Mouse (Mus musculus) limb, embryonic 14.5 days (tissue): ENCODE results near the gene Aldh6a1. TPM values are rescaled to one million over a fixed set of nuclear protein-coding genes. Genes with fewer than 3 reads are reported as not detected.

Source experiments
- ATAC-seq: fragments of 200-750 bp; cut with Nextera tagmentation; 2 replicates; pipeline ENCODE4 v1.8.0; 2017; ENCODE audit warnings: low read depth, moderate number of reproducible peaks, moderate TSS enrichment; ENCODE audit not compliant: low FRiP score
- DNase-seq: peaks from one replicate; pipeline ENCODE4 v3.0.0-alpha.2; 2015; ENCODE audit warnings: low spot score
- H3K27ac ChIP-seq: fragments of 300-500 bp; sonication (generic); replicated peaks from 2 replicates; pipeline ENCODE4 v1.5.1; 2014; ENCODE audit warnings: low read depth, mild to moderate bottlenecking, low read length, moderate library complexity, mixed read lengths
- H3K27me3 ChIP-seq: fragments of 300-500 bp; sonication (generic); 2 replicates; pipeline ENCODE4 v1.6.1; 2014; ENCODE audit warnings: low read length, mixed read lengths; ENCODE audit not compliant: control insufficient read depth, insufficient read depth
- H3K36me3 ChIP-seq: fragments of 300-500 bp; sonication (generic); 2 replicates; pipeline ENCODE4 v1.6.1; 2014; ENCODE audit warnings: mild to moderate bottlenecking, low read length, moderate library complexity, mixed read lengths; ENCODE audit not compliant: control insufficient read depth, insufficient read depth
- H3K4me1 ChIP-seq: fragments of 300-500 bp; sonication (generic); 2 replicates; pipeline ENCODE4 v1.6.1; 2014; ENCODE audit warnings: antibody characterized with exemption, low read length, mixed read lengths; ENCODE audit not compliant: control insufficient read depth, insufficient read depth
- H3K4me2 ChIP-seq: fragments of 300-500 bp; sonication (generic); replicated peaks from 2 replicates; pipeline ENCODE4 v1.6.1; 2014; ENCODE audit warnings: low read depth, mild to moderate bottlenecking, low read length, moderate library complexity; ENCODE audit not compliant: severe bottlenecking
- H3K4me3 ChIP-seq: fragments of 300-500 bp; sonication (generic); replicated peaks from 2 replicates; pipeline ENCODE4 v1.5.1; 2014; ENCODE audit warnings: low read length
- H3K9ac ChIP-seq: fragments of 300-500 bp; sonication (generic); 2 replicates; pipeline ENCODE4 v1.6.1; 2014; ENCODE audit warnings: mild to moderate bottlenecking, low read depth, low read length, moderate library complexity; ENCODE audit not compliant: severe bottlenecking
- H3K9me3 ChIP-seq: fragments of 300-500 bp; sonication (generic); 2 replicates; pipeline ENCODE4 v1.6.1; 2016; ENCODE audit warnings: low read length; ENCODE audit not compliant: control insufficient read depth
- POLR2A ChIP-seq: fragments of 200-500 bp; IDR thresholded peaks from 2 replicates; pipeline ENCODE4 v1.8.0; 2012; ENCODE audit warnings: inconsistent platforms, mild to moderate bottlenecking, moderate library complexity, borderline replicate concordance; ENCODE audit not compliant: insufficient read depth, insufficient read length; ENCODE audit errors: extremely low read depth
- WGBS: fragments of 180-500 bp; shearing (Covaris S2); extraction: QIAGEN DNeasy Blood & Tissue Kit; methylation state at CpG from one replicate; pipeline ENCODE4 v1.1.7; 2014; 5-methylcytosine and 5-hydroxymethylcytosine counted together
- polyA plus RNA-seq, 2 experiments: library from polyadenylated mRNA; depleted of rRNA in 1 of 2; stranded (reverse) in 1 of 2; unstranded in 1 of 2; fragments of >200 nt; fragmentation: Nextera tagmentation in 1 of 2; extraction: Ambion mirVana in 1 of 2; gene quantifications; 2 replicates each; pipeline versions ENCODE4 v1.2.1 to v1.2.3; 2012 to 2014

Aldh6a1 gene
- polyA plus RNA-seq (2012; rRNA removed) (18.9 and 19.0 TPM in 2 replicates), polyA plus RNA-seq (2014; fragmentation: Nextera tagmentation; extraction: Ambion mirVana) (37.9 and 41.2 TPM in 2 replicates)

DNA sequence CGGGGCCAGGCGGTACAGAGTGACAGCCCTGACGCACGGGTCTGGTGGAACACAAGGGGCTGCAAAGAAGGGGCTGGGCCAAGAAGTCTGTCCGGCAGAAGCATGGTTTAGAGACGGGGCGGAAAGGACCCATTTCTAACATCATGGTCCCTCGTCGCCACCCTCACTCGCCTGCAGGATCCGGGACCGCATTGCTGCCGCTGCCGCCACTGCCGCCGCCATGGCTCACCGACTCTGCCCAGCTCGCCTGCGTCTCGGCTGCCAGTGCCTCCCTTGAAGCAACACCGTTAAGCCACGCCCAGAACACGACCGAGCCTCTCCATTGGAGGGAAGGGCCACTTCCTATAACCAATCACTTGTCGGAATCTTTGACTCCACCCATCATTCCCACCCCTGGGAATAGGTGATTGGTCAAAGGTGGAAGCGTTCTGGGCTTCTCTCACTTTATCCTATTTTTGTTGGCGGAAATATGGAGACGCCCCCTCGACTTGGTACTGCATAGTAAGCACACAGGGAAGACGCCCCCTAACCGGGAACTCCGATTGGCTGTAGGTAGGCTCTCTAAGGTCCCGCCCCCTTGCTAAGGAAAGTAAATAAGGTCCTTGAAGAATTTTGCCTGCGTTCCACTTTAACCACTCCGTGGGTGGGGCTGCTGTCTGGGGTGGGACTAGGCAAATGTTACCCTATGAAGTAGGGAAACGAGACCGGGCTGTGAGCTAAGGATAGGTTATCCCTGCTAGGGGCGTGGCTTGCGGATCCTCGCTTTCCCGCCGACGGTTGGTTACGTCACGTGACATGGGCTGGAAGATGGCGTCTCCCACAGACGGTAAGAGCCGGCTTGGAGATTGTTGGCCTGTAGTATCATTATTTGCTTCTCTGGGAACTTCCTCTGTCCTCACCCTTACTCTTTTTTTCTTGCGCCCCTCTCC, at the start of gene Aldh6a1, which contains the start of gene Lin52:
Aldh6a1 (minus strand) TSS at position 287 of the 929 bp plus-strand sequence.
Lin52 (plus strand) TSS at position 705 of the 929 bp plus-strand sequence.
- no peaks in the 10 kb centered on the region for H3K27me3 ChIP-seq
- peak within 1 kb of the TSS; percentile 60 for H3K4me3 ChIP-seq
- no peaks in the 10 kb centered on the region for H3K9me3 ChIP-seq
- WGBS, result under 1% methylated on average over 48 of the region's 49 CpGs
- 0 out of 2 replicates have a peak, but pooled peaks have one; percentile 62 for TF ChIP-seq POLR2A
- H3K9ac ChIP-seq, result peak within 1 kb of the TSS; percentile 57
- DNase-seq (peak; percentile 100), ATAC-seq (peak; percentile 99)
- H3K36me3 ChIP-seq, result no peaks in the 10 kb centered on the region
- peak within 1 kb of the TSS; percentile 90 for H3K4me2 ChIP-seq
- H3K27ac ChIP-seq, result peak within 1 kb of the TSS; percentile 49; the same call in 1 of the 2 replicates
- 0 out of 2 replicates have a peak, but pooled peaks cover 6% of the 10 kb centered on the region for H3K4me1 ChIP-seq

DNA sequence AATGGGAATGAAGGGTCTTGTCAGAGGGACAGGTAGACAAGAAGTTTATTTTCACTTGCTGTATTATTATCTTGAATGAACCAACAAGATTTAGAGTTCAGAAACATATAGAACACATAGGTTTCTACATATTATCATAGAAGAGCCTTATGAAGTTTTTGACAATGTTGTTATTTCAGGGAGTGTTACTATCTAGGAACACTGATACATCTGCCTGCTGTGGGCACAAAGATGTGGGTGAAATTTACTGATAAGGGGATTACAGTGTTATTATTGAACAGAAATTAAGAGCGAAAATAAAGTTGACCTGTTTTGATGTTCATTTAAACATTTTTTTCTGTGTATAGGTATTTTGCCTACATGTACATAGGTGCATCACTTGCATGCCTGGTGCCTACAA, 46.0 kb upstream of the Aldh6a1 start:
- H3K36me3 ChIP-seq, result no peaks in the 10 kb centered on the region
- H3K9ac ChIP-seq, result no peak overlapping the region
- DNase-seq, result no peak
- H3K27me3 ChIP-seq, result no peaks in the 10 kb centered on the region
- H3K4me2 ChIP-seq, result no peak overlapping the region
- 98% methylated on average over 1 of the region's 1 CpGs for WGBS
- no peaks in the 10 kb centered on the region for H3K4me1 ChIP-seq
- no peak for TF ChIP-seq POLR2A
- ATAC-seq, result no peak
- no peaks in the 10 kb centered on the region for H3K9me3 ChIP-seq
- no peak overlapping the region for H3K4me3 ChIP-seq
- H3K27ac ChIP-seq, result no peak overlapping the region

DNA sequence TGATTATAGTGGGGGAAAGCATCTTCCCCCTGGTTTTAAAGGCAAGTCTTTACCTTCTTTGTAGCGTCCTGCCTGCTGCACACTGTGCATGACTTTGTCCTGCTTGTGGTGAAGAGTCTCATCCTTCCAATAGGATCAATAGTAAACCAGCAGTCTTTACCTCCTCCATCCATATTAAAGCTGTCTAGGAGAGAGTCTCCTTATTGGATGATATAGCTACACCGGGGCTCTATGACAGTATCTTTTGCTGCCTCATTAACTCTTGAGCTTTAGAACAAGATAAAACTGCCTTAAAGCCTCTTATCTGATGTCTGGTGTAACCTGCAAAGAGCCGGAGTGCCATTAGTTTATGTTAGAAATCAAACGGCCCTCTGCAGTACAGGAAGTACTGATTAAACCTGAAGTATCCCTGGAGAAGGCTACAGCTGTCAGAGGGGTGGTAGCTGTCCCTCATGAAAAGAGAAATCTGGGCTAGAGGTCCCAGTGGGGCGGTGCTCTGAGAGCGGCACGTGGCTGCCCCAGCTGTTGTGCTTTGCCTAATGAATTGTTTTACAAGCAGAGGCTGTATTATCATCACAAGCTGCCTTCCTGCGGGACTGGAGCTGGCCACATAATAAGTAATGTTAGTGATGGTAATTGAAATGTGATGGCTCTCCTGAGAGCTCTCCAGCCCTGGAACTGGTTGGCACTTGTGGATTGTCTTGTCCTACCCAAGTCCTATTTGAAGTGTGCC, 36.7 kb upstream of the Aldh6a1 start:
- Histone ChIP-seq H3K27ac (no peak overlapping the region), H3K9ac (no peak overlapping the region), H3K4me2 (no peak overlapping the region), H3K4me3 (no peak overlapping the region), H3K4me1 (0 out of 2 replicates have a peak, but pooled peaks cover 4% of the 10 kb centered on the region), H3K36me3 (no peaks in the 10 kb centered on the region), H3K27me3 (no peaks in the 10 kb centered on the region), H3K9me3 (no peaks in the 10 kb centered on the region)
- 16% methylated on average over 8 of the region's 8 CpGs for WGBS
- no peak for ATAC-seq
- DNase-seq, result peak; percentile 45
- TF ChIP-seq POLR2A, result no peak

DNA sequence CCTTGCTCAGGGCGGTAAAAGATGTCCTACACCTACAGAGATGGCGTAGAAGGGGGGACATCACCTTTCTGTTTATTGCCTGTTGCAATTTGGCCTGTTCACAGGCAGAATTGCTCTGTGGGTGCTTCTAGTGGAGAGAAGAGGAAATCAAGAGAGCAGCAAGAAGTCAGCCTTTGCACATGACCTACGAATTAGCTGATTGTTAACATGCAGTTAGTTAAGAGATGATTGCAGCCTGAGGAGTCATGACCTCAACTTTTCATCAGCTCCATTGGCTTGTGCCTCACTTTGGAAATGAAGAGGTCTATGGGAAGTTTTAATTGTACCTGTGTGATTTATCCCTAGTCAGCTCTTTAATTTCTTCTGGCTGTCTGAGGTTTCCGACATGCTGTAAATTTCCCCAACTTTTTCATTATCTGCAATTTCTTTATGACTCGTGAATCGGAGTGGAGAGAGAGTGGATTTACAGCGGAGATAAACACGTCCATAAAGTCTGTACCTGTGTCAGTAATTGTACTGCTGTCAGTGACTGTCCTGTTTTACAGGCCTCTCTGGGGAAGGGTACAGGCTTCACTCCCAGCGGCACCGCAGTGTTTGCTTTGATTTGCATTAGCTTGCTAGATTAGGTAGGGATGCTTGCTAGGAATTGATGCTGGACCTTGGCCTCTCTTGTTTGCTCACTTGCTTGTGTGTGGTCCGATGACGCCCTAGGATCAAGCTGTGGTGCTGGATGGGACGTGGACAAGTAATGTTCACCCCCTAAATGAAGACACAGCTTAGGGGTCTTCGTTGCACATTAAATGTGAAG, 32.2 kb upstream of the Aldh6a1 start:
- DNase-seq, result no peak
- no peak overlapping the region for H3K27ac ChIP-seq
- H3K27me3 ChIP-seq, result no peaks in the 10 kb centered on the region
- no peak overlapping the region for H3K9ac ChIP-seq
- no peak for ATAC-seq
- TF ChIP-seq POLR2A, result no peak
- no peak overlapping the region for H3K4me2 ChIP-seq
- H3K4me1 ChIP-seq, result 0 out of 2 replicates have a peak, but pooled peaks cover 4% of the 10 kb centered on the region
- no peaks in the 10 kb centered on the region for H3K9me3 ChIP-seq
- WGBS, result 56% methylated on average over 14 of the region's 14 CpGs
- 0 out of 2 replicates have a peak, but pooled peaks cover 3% of the 10 kb centered on the region for H3K36me3 ChIP-seq
- H3K4me3 ChIP-seq, result no peak overlapping the region
